Mouse (Mus musculus) small intestine, adult 2 months (tissue): Measurements from ENCODE around the gene Tnks2.
A peak's percentile ranks its signal among the peaks of the same experiment; 100 is the strongest.

Experiments
- CTCF ChIP-seq: fragments of 200-500 bp; IDR thresholded peaks from 2 replicates; pipeline ENCODE4 v1.5.1; 2012; ENCODE audit warnings: low read depth, mild to moderate bottlenecking, control low read depth, inconsistent platforms, low read length, moderate library complexity, mixed read lengths; ENCODE audit not compliant: insufficient replicate concordance, insufficient read length; ENCODE audit errors: extremely low read depth
- POLR2A ChIP-seq: fragments of 200-500 bp; IDR thresholded peaks from 2 replicates; pipeline ENCODE4 v1.6.1; 2012; ENCODE audit warnings: low read depth, mild to moderate bottlenecking, control low read depth, inconsistent platforms, low read length, moderate library complexity

DNA sequence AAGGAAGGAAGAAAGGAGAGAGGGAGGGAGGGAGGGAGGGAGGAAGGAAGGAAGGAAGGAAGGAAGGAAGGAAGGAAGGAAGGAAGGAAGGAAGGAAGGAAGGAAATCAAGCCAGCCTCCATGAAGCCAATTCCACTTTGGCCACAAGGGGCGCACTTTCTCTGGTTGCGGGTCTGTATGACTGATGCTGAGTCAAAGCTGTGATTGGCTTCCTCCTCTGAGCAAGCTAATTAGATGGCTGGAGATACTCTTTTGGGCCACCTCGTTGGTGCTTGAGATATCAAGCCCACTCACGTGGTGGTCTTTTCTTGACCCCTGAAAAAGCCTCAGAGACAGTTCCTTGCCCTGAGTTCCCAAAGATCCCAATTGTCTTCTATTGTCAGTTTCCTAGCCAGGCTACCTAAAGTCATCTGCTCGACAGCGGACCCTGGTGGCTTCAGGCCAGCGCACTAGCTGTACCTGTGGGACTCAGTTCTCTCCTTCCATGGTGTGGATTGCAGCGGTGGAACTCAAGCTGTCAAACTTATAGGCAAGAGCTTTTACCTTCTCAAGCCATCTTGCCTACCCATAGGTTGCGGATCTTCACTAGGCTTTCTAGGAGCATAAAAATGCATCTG is 75.8 kb downstream of the Tnks2 start:
- TF ChIP-seq POLR2A (no peak), CTCF (peak; percentile 73; the same call in 1 of the 2 replicates)
